ENCODE assay signal across 9 mouse cellular contexts in the genomic region with DNA sequence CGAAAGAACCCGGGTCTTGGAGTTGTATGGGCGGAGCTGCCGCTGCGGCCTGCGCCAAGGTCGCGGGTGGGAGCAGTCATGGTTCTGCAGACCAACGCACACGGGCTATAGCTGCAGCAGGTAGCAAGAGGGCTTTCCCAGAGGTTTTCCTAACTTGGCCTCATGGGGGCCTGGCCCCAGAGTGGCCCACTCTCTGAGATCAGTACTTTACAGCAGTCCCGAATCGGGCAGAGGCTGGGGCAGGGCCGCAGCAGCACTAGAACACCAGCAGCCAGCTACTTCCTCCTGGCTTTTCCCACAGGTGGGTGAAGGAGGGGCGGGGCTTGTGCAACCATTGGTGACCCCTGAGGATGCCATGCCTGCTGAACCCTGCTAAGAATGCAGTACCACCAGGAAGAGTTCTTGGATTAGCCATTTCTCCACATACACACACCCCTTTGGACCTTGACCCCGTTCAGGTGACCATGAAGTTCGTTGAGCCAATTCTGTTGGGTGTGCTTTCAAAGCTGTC. TPM values are rescaled to one million over a fixed set of nuclear protein-coding genes. Genes with fewer than 3 reads are reported as not detected.
DNase-seq lines count a peak whose midpoint lies in the region; ATAC-seq and TF ChIP-seq lines count a peak whose summit lies in the region.
"Had no signal": no experiment of that assay in that cellular context is flagged by ENCODE, and none has a peak within 500 bp of the region (broad histone marks: within the 10 kb centered on the region; RNA-seq: fewer than 3 reads in every experiment).

No protein-coding gene starts in this region.

- H3K9me3 ChIP-seq in intestine, embryonic 14.5 days (ENCODE audit: control insufficient read depth, low read length) = no peaks in the 10 kb centered on the region
- no peaks in the 10 kb centered on the region for H3K9me3 ChIP-seq in stomach, embryonic 15.5 days
- H3K9me3 ChIP-seq: limb, embryonic 13.5 days had no signal

- intact Hi-C loops in heart, postnatal 36 days (cut with DNase I) = no loop called here

- H3K27me3 ChIP-seq in liver, adult 2 months (ENCODE audit: control insufficient read depth, insufficient read depth, low read length) = no peaks in the 10 kb centered on the region
- peaks cover 47% of the 10 kb centered on the region for H3K27me3 ChIP-seq in intestine, embryonic 14.5 days (replicated peaks; ENCODE audit: control insufficient read depth, insufficient read depth, low read length)
- H3K27me3 ChIP-seq in stomach, embryonic 15.5 days (replicated peaks) = peaks cover 22% of the 10 kb centered on the region; the same call in 1 of the 2 replicates

- WGBS in liver, adult 2 months = 29% methylated on average over 16 of the region's 16 CpGs
- 30% methylated on average over 16 of the region's 16 CpGs for WGBS in intestine, embryonic 14.5 days
- WGBS in stomach, embryonic 15.5 days = 29% methylated on average over 16 of the region's 16 CpGs

- TF ChIP-seq CTCF in liver, adult 2 months (IDR thresholded peaks at IDR 0.05; ENCODE audit: low read depth, low read length) = no peak

- peak overlapping the region; percentile 74 for H3K9ac ChIP-seq in liver, adult 2 months (ENCODE audit: low read depth, low read length)
- peak overlapping the region; percentile 4; the same call in 1 of the 2 replicates for H3K9ac ChIP-seq in intestine, embryonic 14.5 days (ENCODE audit: low read length)
- no peak overlapping the region for H3K9ac ChIP-seq in stomach, embryonic 15.5 days
- H3K9ac ChIP-seq: limb, embryonic 13.5 days had no signal

- no peak for TF ChIP-seq POLR2A in liver, adult 2 months (IDR thresholded peaks at IDR 0.05; ENCODE audit: extremely low read depth, insufficient read depth, low read length)

- H3K79me2 ChIP-seq in liver, adult 2 months (ENCODE audit: control insufficient read depth, insufficient read depth, low read length) = peaks cover 5% of the 10 kb centered on the region; the same call in 1 of the 2 replicates

- peaks cover 21% of the 10 kb centered on the region for H3K4me1 ChIP-seq in liver, adult 2 months (ENCODE audit: control insufficient read depth, insufficient read depth, low read length)
- peaks cover 15% of the 10 kb centered on the region for H3K4me1 ChIP-seq in intestine, embryonic 14.5 days (replicated peaks; ENCODE audit: control insufficient read depth, insufficient read depth, low read length)
- peaks cover 29% of the 10 kb centered on the region for H3K4me1 ChIP-seq in stomach, embryonic 15.5 days

- peak overlapping the region; percentile 38 for H3K4me2 ChIP-seq in intestine, embryonic 14.5 days (ENCODE audit: low read length)
- peak overlapping the region; percentile 46 for H3K4me2 ChIP-seq in stomach, embryonic 15.5 days
- H3K4me2 ChIP-seq: limb, embryonic 13.5 days had no signal

- H3K36me3 ChIP-seq in liver, adult 2 months (ENCODE audit: control insufficient read depth, insufficient read depth, low read length) = no peaks in the 10 kb centered on the region
- no peaks in the 10 kb centered on the region for H3K36me3 ChIP-seq in intestine, embryonic 14.5 days (ENCODE audit: control insufficient read depth, insufficient read depth, low read length)
- 0 out of 2 replicates have a peak, but pooled peaks cover 3% of the 10 kb centered on the region for H3K36me3 ChIP-seq in stomach, embryonic 15.5 days
- H3K36me3 ChIP-seq: limb, embryonic 13.5 days had no signal

- peak overlapping the region; percentile 86 for H3K27ac ChIP-seq in liver, adult 2 months (replicated peaks; ENCODE audit: insufficient read depth, low read depth, low read length)
- peak overlapping the region; percentile 80 for H3K27ac ChIP-seq in intestine, embryonic 14.5 days (ENCODE audit: low read depth)
- H3K27ac ChIP-seq in stomach, embryonic 15.5 days = peak overlapping the region; percentile 85
- H3K27ac ChIP-seq: limb, embryonic 13.5 days had no signal

- H3K4me3 ChIP-seq in liver, adult 2 months (ENCODE audit: insufficient read depth, low read depth, low read length) = peak overlapping the region; percentile 58
- H3K4me3 ChIP-seq in intestine, embryonic 14.5 days (ENCODE audit: low read depth, low read length) = peak overlapping the region; percentile 20
- H3K4me3 ChIP-seq in stomach, embryonic 15.5 days (replicated peaks) = peak overlapping the region; percentile 31
- H3K4me3 ChIP-seq: limb, embryonic 13.5 days had no signal

- DNase-seq in liver, adult 2 months (ENCODE audit: extremely low read depth, low read depth, low spot score) = peak; percentile 89
- no peak for DNase-seq in liver
- peak; percentile 73 for DNase-seq in intestine, embryonic 14.5 days (ENCODE audit: low spot score)
- DNase-seq in kidney, postnatal 14 days = peak; percentile 94
- DNase-seq in heart, postnatal 36 days = no peak
- DNase-seq in retina, postnatal 1 day = no peak
- no peak for DNase-seq in gastrocnemius, postnatal 25 days

- ATAC-seq in intestine, embryonic 14.5 days (replicated peaks; ENCODE audit: low FRiP score, low TSS enrichment, low read depth) = peak; percentile 59
- ATAC-seq in stomach, embryonic 15.5 days (ENCODE audit: insufficient read depth, low FRiP score, low read depth) = peak; percentile 62

RNA-seq across cellular contexts. Expression of gene Lzts3, which starts 4.4 kb away (rescaled TPM):
- 8.0 and 11.3 TPM in 2 replicates for total RNA-seq in liver, adult 2 months (2014; rRNA removed)
- 26.9 and 30.7 TPM in 2 replicates for polyA plus RNA-seq in liver, adult 2 months (2012; rRNA removed)
- polyA plus RNA-seq in intestine, embryonic 14.5 days (2014; fragmentation: Nextera tagmentation; extraction: Ambion mirVana) = 4.0 and 5.2 TPM in 2 replicates
- polyA plus RNA-seq in stomach, embryonic 15.5 days (2015; fragmentation: Nextera tagmentation; extraction: Ambion mirVana) = 9.9 and 11.9 TPM in 2 replicates
- total RNA-seq in heart, postnatal 36 days (2021) = 1 to 10 TPM; 4.3 to 5.8 TPM
- 1 to 10 TPM; 2.1 to 2.4 TPM for total RNA-seq in gastrocnemius, postnatal 25 days (2021)

RNA-seq across cellular contexts. Expression of gene Ubox5, which starts 8.3 kb away (rescaled TPM):
- 1.0 and 1.8 TPM in 2 replicates for total RNA-seq in liver, adult 2 months (2014; rRNA removed)
- 3.4 and 3.7 TPM in 2 replicates for polyA plus RNA-seq in liver, adult 2 months (2012; rRNA removed)
- polyA plus RNA-seq in intestine, embryonic 14.5 days (2014; fragmentation: Nextera tagmentation; extraction: Ambion mirVana) = 15.9 and 17.2 TPM in 2 replicates
- 10.4 and 11.4 TPM in 2 replicates for polyA plus RNA-seq in stomach, embryonic 15.5 days (2015; fragmentation: Nextera tagmentation; extraction: Ambion mirVana)
- total RNA-seq in heart, postnatal 36 days (2021) = 1 to 10 TPM; 3.7 to 4.1 TPM
- 1 to 10 TPM; 3.3 to 3.8 TPM for total RNA-seq in gastrocnemius, postnatal 25 days (2021)

RNA-seq across cellular contexts. Expression of gene Fastkd5, which starts 8.3 kb away (rescaled TPM):
- total RNA-seq in liver, adult 2 months (2014; rRNA removed) = 6.3 and 6.7 TPM in 2 replicates
- 2.0 and 2.1 TPM in 2 replicates for polyA plus RNA-seq in liver, adult 2 months (2012; rRNA removed)
- polyA plus RNA-seq in intestine, embryonic 14.5 days (2014; fragmentation: Nextera tagmentation; extraction: Ambion mirVana) = 17.2 and 17.7 TPM in 2 replicates
- polyA plus RNA-seq in stomach, embryonic 15.5 days (2015; fragmentation: Nextera tagmentation; extraction: Ambion mirVana) = 13.6 and 15.2 TPM in 2 replicates
- total RNA-seq in heart, postnatal 36 days (2021) = 1 to 10 TPM; 7.1 to 8.0 TPM
- total RNA-seq in gastrocnemius, postnatal 25 days (2021) = 1 to 10 TPM; 5.0 to 6.4 TPM

RNA-seq across cellular contexts. Expression of gene Ddrgk1, which starts 26.3 kb away (rescaled TPM):
- 67.1 and 86.0 TPM in 2 replicates for total RNA-seq in liver, adult 2 months (2014; rRNA removed)
- polyA plus RNA-seq in liver, adult 2 months (2012; rRNA removed) = 138 and 165 TPM in 2 replicates
- 67.9 and 68.1 TPM in 2 replicates for polyA plus RNA-seq in intestine, embryonic 14.5 days (2014; fragmentation: Nextera tagmentation; extraction: Ambion mirVana)
- 70.3 and 71.6 TPM in 2 replicates for polyA plus RNA-seq in stomach, embryonic 15.5 days (2015; fragmentation: Nextera tagmentation; extraction: Ambion mirVana)
- 10 to 100 TPM; 81.3 to 87.0 TPM for total RNA-seq in heart, postnatal 36 days (2021)
- 100 to 1,000 TPM in 1 of 2 experiments, 10 to 100 TPM in 1; 84.6 to 103 TPM for total RNA-seq in gastrocnemius, postnatal 25 days (2021)

RNA-seq across cellular contexts. Expression of gene Itpa, which starts 29.3 kb away (rescaled TPM):
- total RNA-seq in liver, adult 2 months (2014; rRNA removed) = 30.9 and 33.8 TPM in 2 replicates
- 22.3 and 24.1 TPM in 2 replicates for polyA plus RNA-seq in liver, adult 2 months (2012; rRNA removed)
- 86.7 and 95.7 TPM in 2 replicates for polyA plus RNA-seq in intestine, embryonic 14.5 days (2014; fragmentation: Nextera tagmentation; extraction: Ambion mirVana)
- polyA plus RNA-seq in stomach, embryonic 15.5 days (2015; fragmentation: Nextera tagmentation; extraction: Ambion mirVana) = 76.6 and 89.1 TPM in 2 replicates
- 10 to 100 TPM; 17.9 to 18.7 TPM for total RNA-seq in heart, postnatal 36 days (2021)
- 10 to 100 TPM; 11.9 to 13.3 TPM for total RNA-seq in gastrocnemius, postnatal 25 days (2021)

Comparison
In these comparisons a context has a peak if more than half of its experiments do, and no peak if none do; other contexts are left out.
1. DNase-seq: peak in liver, adult 2 months (single experiment), intestine, embryonic 14.5 days (single experiment) and kidney, postnatal 14 days (single experiment); none in liver (single experiment), heart, postnatal 36 days (0 of 2), retina, postnatal 1 day (single experiment) and gastrocnemius, postnatal 25 days (single experiment).
2. Peak in every context shown above with its lines, with median percentiles within 50 percentile points of each other: H3K27ac ChIP-seq and H3K4me3 ChIP-seq.